Mouse (Mus musculus) heart, embryonic 13.5 days (tissue): ENCODE data around the gene Hbq1b. TPM values are rescaled to one million over a fixed set of nuclear protein-coding genes. Genes with fewer than 3 reads are reported as not detected.

Source experiments
- ATAC-seq: fragments of 200-750 bp; cut with Nextera tagmentation; 2 replicates; pipeline ENCODE4 v1.8.0; 2017; ENCODE audit warnings: moderate TSS enrichment; ENCODE audit not compliant: insufficient number of reproducible peaks, low FRiP score, low TSS enrichment; ENCODE audit errors: extremely low read depth
- H3K27ac ChIP-seq: fragments of 300-500 bp; sonication (generic); replicated peaks from 2 replicates; pipeline ENCODE4 v1.5.1; 2015; ENCODE audit warnings: moderate library complexity, mild to moderate bottlenecking, inconsistent platforms
- H3K27me3 ChIP-seq: fragments of 300-500 bp; sonication (generic); replicated peaks from 2 replicates; pipeline ENCODE4 v1.6.1; 2015; ENCODE audit warnings: mild to moderate bottlenecking, inconsistent platforms
- H3K36me3 ChIP-seq: fragments of 300-500 bp; sonication (generic); 2 replicates; pipeline ENCODE4 v1.6.1; 2015; ENCODE audit warnings: mild to moderate bottlenecking, inconsistent platforms
- H3K4me1 ChIP-seq: fragments of 300-500 bp; sonication (generic); 2 replicates; pipeline ENCODE4 v1.6.1; 2015; ENCODE audit warnings: inconsistent platforms
- H3K4me2 ChIP-seq: fragments of 300-500 bp; sonication (generic); 2 replicates; pipeline ENCODE4 v1.6.1; 2015; ENCODE audit warnings: inconsistent platforms, mild to moderate bottlenecking, moderate library complexity
- H3K4me3 ChIP-seq: fragments of 300-500 bp; sonication (generic); 2 replicates; pipeline ENCODE4 v1.5.1; 2015; ENCODE audit warnings: moderate library complexity, mild to moderate bottlenecking, inconsistent platforms
- H3K9ac ChIP-seq: fragments of 300-500 bp; sonication (generic); 2 replicates; pipeline ENCODE4 v1.6.1; 2015; ENCODE audit warnings: inconsistent platforms, mild to moderate bottlenecking, moderate library complexity
- H3K9me3 ChIP-seq: fragments of 300-500 bp; sonication (generic); 2 replicates; pipeline ENCODE4 v1.6.1; 2016; ENCODE audit warnings: inconsistent platforms
- WGBS: fragments of 180-500 bp; shearing (Covaris S2); methylation state at CpG from one replicate; pipeline ENCODE4 v1.1.7; 2015; ENCODE audit warnings: mixed read lengths; 5-methylcytosine and 5-hydroxymethylcytosine counted together
- polyA plus RNA-seq: library from polyadenylated mRNA; unstranded; fragments of >200 nt; fragmentation: Nextera tagmentation; extraction: Ambion mirVana; gene quantifications from 2 replicates; pipeline ENCODE4 v1.2.1, GENCODE M21; 2015

The Hbq1b gene
- polyA plus RNA-seq, 1 experiment from 2014 or later = 10.0 TPM

- WGBS = 63% methylated on average over 2 of the region's 2 CpGs
These were observed 46.5 kb downstream of the Hbq1b start for GRCm38 (mm10) chr11:32333235-32333634.

GRCm38 (mm10) chr11:32336435-32336907 lies 49.7 kb downstream of the Hbq1b start:
- H3K27me3 ChIP-seq = no peaks in the 10 kb centered on the region; the same call in 1 of the 2 replicates
- WGBS = 76% methylated on average over 6 of the region's 6 CpGs
- H3K27ac ChIP-seq = no peak overlapping the region
- H3K4me1 ChIP-seq = peaks cover 31% of the 10 kb centered on the region
- no peak overlapping the region for H3K9ac ChIP-seq
- H3K9me3 ChIP-seq = peaks cover 7% of the 10 kb centered on the region
- H3K4me3 ChIP-seq = no peak overlapping the region
- ATAC-seq = no peak
- H3K4me2 ChIP-seq = no peak overlapping the region
- H3K36me3 ChIP-seq = no peaks in the 10 kb centered on the region

More at GRCm38 (mm10) chr11:32333235-32333634, 46.5 kb downstream of the Hbq1b start:
- H3K4me3 ChIP-seq = no peak overlapping the region
- ATAC-seq = no peak
- 0 out of 2 replicates have a peak, but pooled peaks cover 3% of the 10 kb centered on the region for H3K27me3 ChIP-seq
- H3K9ac ChIP-seq = no peak overlapping the region
- no peak overlapping the region for H3K4me2 ChIP-seq
- peaks cover 7% of the 10 kb centered on the region for H3K9me3 ChIP-seq
- no peaks in the 10 kb centered on the region for H3K36me3 ChIP-seq
- no peak overlapping the region for H3K27ac ChIP-seq
- peaks cover 17% of the 10 kb centered on the region for H3K4me1 ChIP-seq

Other genes with a start within 250 kb of the Hbq1b start
- 0.15 TPM in 1 of 2 replicates, not detected in the other for gene Il9r, start 86.7 kb upstream of the Hbq1b start, polyA plus RNA-seq
- 44.9 and 46.7 TPM in 2 replicates for gene Snrnp25, start 81.5 kb upstream of the Hbq1b start, polyA plus RNA-seq
- 34.1 and 34.8 TPM in 2 replicates for gene Rhbdf1, start 64.7 kb upstream of the Hbq1b start, polyA plus RNA-seq
- 19.7 and 21.2 TPM in 2 replicates for gene Mpg, start 60.5 kb upstream of the Hbq1b start, polyA plus RNA-seq
- gene Nprl3, start 19.3 kb upstream of the Hbq1b start, polyA plus RNA-seq = 33.4 and 34.9 TPM in 2 replicates
- 2,385 and 4,851 TPM in 2 replicates for gene Hba-x, start 10.6 kb upstream of the Hbq1b start, polyA plus RNA-seq
- 17,648 and 28,254 TPM in 2 replicates for gene Hba-a1, start 3.5 kb upstream of the Hbq1b start, polyA plus RNA-seq
- 42,363 and 67,294 TPM in 2 replicates for gene Hba-a2, start 9.5 kb downstream of the Hbq1b start, polyA plus RNA-seq
- 4.6 and 8.0 TPM in 2 replicates for gene Hbq1a, start 13.1 kb downstream of the Hbq1b start, polyA plus RNA-seq
- 11.5 and 12.1 TPM in 2 replicates for gene Sh3pxd2b, start 60.9 kb downstream of the Hbq1b start, polyA plus RNA-seq
- gene Ubtd2, start 168.4 kb downstream of the Hbq1b start, polyA plus RNA-seq = 26.5 and 26.8 TPM in 2 replicates
- gene Efcab9, start 245.1 kb downstream of the Hbq1b start, polyA plus RNA-seq = 0.25 TPM in 1 of 2 replicates, not detected in the other
- gene Stk10, start 246.3 kb downstream of the Hbq1b start, polyA plus RNA-seq = 2.3 and 2.6 TPM in 2 replicates